Mouse (Mus musculus) heart, postnatal 0 days (tissue): ENCODE data around the gene Aplnr. TPM values are rescaled to one million over a fixed set of nuclear protein-coding genes. Genes with fewer than 3 reads are reported as not detected.

ENCODE experiments used
- ATAC-seq: fragments of 200-750 bp; cut with Nextera tagmentation; 2 replicates; pipeline ENCODE4 v1.8.0; 2017; ENCODE audit warnings: low read depth, moderate number of reproducible peaks, moderate library complexity; ENCODE audit not compliant: insufficient read depth
- DNase-seq: peaks from one replicate; pipeline ENCODE4 v3.0.0-alpha.2; 2016; ENCODE audit warnings: low spot score
- H3K27ac ChIP-seq: fragments of 300-500 bp; sonication (generic); 2 replicates; pipeline ENCODE4 v1.5.1; 2014; ENCODE audit warnings: low read depth, mild to moderate bottlenecking
- H3K27me3 ChIP-seq: fragments of 300-500 bp; sonication (generic); 2 replicates; pipeline ENCODE4 v1.6.1; 2014; ENCODE audit warnings: low read length, mixed read lengths; ENCODE audit not compliant: control insufficient read depth, insufficient read depth
- H3K36me3 ChIP-seq: fragments of 300-500 bp; sonication (generic); replicated peaks from 2 replicates; pipeline ENCODE4 v1.6.1; 2014; ENCODE audit warnings: low read length, mixed read lengths; ENCODE audit not compliant: control insufficient read depth, insufficient read depth
- H3K4me1 ChIP-seq: fragments of 300-500 bp; sonication (generic); 2 replicates; pipeline ENCODE4 v1.6.1; 2014; ENCODE audit warnings: antibody characterized with exemption; ENCODE audit not compliant: control insufficient read depth, insufficient read depth
- H3K4me2 ChIP-seq: fragments of 300-500 bp; sonication (generic); 2 replicates; pipeline ENCODE4 v1.6.1; 2014; ENCODE audit warnings: low read depth, mild to moderate bottlenecking, low read length, moderate library complexity
- H3K4me3 ChIP-seq: fragments of 300-500 bp; sonication (generic); 2 replicates; pipeline ENCODE4 v1.5.1; 2014; ENCODE audit warnings: low read depth, low read length
- H3K9ac ChIP-seq: fragments of 300-500 bp; sonication (generic); replicated peaks from 2 replicates; pipeline ENCODE4 v1.6.1; 2014; ENCODE audit warnings: low read depth, low read length, mixed read lengths
- H3K9me3 ChIP-seq: fragments of 300-500 bp; sonication (generic); replicated peaks from 2 replicates; pipeline ENCODE4 v1.6.1; 2016; ENCODE audit warnings: low read length; ENCODE audit not compliant: control insufficient read depth
- CTCF ChIP-seq: IDR thresholded peaks from 2 replicates; pipeline ENCODE4 v1.5.1; 2016; ENCODE audit warnings: antibody characterized with exemption, control low read depth, low read depth
- EP300 ChIP-seq: IDR thresholded peaks from 2 replicates; pipeline ENCODE4 v1.6.1; 2016; ENCODE audit warnings: antibody characterized with exemption, low read depth
- WGBS: fragments of 180-500 bp; shearing (Covaris S2); extraction: QIAGEN DNeasy Blood & Tissue Kit; methylation state at CpG from one replicate; pipeline ENCODE4 v1.1.7; 2014; 5-methylcytosine and 5-hydroxymethylcytosine counted together
- polyA plus RNA-seq: library from polyadenylated mRNA; unstranded; fragments of >200 nt; fragmentation: Nextera tagmentation; extraction: Ambion mirVana; gene quantifications from 2 replicates; pipeline ENCODE4 v1.2.1, GENCODE M21; 2015
- total RNA-seq: library from RNA; depleted of rRNA; stranded (reverse); fragments of >200 nt; gene quantifications from 2 replicates; pipeline ENCODE4 v1.2.3, GENCODE M21; 2014; ENCODE audit warnings: low replicate concordance; rRNA removed

The Aplnr gene
- total RNA-seq (39.5 and 47.7 TPM in 2 replicates), polyA plus RNA-seq (54.0 and 59.0 TPM in 2 replicates)

DNA sequence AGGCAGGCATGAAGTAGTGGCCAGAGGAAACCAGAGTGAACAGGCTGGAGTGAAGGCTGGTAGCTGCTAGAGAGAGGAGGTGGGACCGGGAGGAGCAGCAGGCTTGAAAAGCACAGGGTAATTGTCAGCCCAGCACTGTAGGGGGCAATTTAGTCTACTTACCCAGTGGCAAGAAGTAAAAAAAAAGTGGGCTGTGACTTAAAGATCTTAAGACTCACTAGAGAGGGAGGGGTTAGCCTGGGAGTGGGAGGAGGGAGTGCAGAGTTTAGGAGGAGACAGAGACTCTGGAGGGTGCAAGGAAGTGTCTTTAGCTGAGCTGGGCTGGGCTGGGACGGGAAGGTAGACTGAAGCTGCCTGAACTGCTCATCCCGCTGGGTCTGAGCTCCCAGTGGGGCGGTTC, at the start of gene Aplnr:
Gene Aplnr (plus strand): TSS at position 137 of the 400 bp plus-strand sequence.
- H3K27me3 ChIP-seq = no peaks in the 10 kb centered on the region
- H3K9ac ChIP-seq = peak within 1 kb of the TSS; percentile 49
- DNase-seq (no peak), ATAC-seq (peak; percentile 62)
- 36% methylated on average over 4 of the region's 4 CpGs for WGBS
- H3K4me2 ChIP-seq = peak within 1 kb of the TSS; percentile 37
- peak within 1 kb of the TSS; percentile 45 for H3K4me3 ChIP-seq
- peak within 1 kb of the TSS; percentile 56 for H3K27ac ChIP-seq
- no peaks in the 10 kb centered on the region for H3K36me3 ChIP-seq
- no peaks in the 10 kb centered on the region for H3K9me3 ChIP-seq
- TF ChIP-seq EP300 (no peak), CTCF (0 out of 2 replicates have a peak, but pooled peaks have one; percentile 2)
- no peaks in the 10 kb centered on the region for H3K4me1 ChIP-seq

- H3K4me1 ChIP-seq = peaks cover 8% of the 10 kb centered on the region
- H3K27ac ChIP-seq = no peak overlapping the region
- H3K4me2 ChIP-seq = no peak overlapping the region
- WGBS = 45% methylated on average over 11 of the region's 11 CpGs
- H3K4me3 ChIP-seq = no peak overlapping the region
- no peaks in the 10 kb centered on the region for H3K9me3 ChIP-seq
- no peaks in the 10 kb centered on the region for H3K27me3 ChIP-seq
- ATAC-seq (peak; percentile 64), DNase-seq (peak; percentile 39)
- no peak overlapping the region for H3K9ac ChIP-seq
- no peaks in the 10 kb centered on the region for H3K36me3 ChIP-seq
- no peak for TF ChIP-seq CTCF
- TF ChIP-seq EP300 = no peak
Observed at GRCm38 (mm10) chr2:85088716-85089646, 47.0 kb upstream of the Aplnr start.

DNA sequence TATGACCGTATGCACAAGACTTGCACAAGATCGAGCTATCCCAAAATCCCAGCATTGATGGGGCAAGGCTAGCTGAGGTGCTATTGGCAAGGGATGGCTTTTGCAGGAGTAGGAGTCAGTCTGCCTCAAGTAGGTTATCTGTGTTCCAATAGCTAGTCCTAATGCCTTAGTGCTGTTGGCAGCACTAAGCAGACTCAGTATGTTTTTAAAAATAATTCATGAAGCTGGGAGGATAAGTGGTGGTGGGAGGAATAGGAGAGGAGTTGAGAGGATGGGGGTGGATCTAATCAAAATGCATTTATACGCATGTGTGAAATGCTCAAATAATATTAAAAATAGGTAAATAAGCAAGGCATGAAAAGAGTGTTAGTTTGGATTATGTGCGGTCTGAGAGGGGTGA, 44.7 kb upstream of the Aplnr start:
- Histone ChIP-seq H3K27ac (no peak overlapping the region), H3K4me1 (peaks cover 8% of the 10 kb centered on the region), H3K9ac (no peak overlapping the region), H3K4me2 (no peak overlapping the region), H3K9me3 (no peaks in the 10 kb centered on the region), H3K4me3 (no peak overlapping the region), H3K36me3 (no peaks in the 10 kb centered on the region), H3K27me3 (no peaks in the 10 kb centered on the region)
- DNase-seq (no peak), ATAC-seq (no peak)
- whole genome bisulfite sequencing = 88% methylated on average over 4 of the region's 4 CpGs
- TF ChIP-seq CTCF = no peak
- TF ChIP-seq EP300 = no peak

GRCm38 (mm10) chr2:85093376-85093775, 42.6 kb upstream of the Aplnr start:
- Histone ChIP-seq H3K27ac (no peak overlapping the region), H3K9me3 (no peaks in the 10 kb centered on the region), H3K4me2 (no peak overlapping the region), H3K4me3 (no peak overlapping the region), H3K4me1 (peaks cover 8% of the 10 kb centered on the region), H3K27me3 (no peaks in the 10 kb centered on the region), H3K36me3 (no peaks in the 10 kb centered on the region), H3K9ac (no peak overlapping the region)
- DNase-seq = no peak
- no peak for ATAC-seq
- WGBS = 94% methylated on average over 1 of the region's 1 CpGs
- no peak for TF ChIP-seq EP300
- TF ChIP-seq CTCF = no peak

DNA sequence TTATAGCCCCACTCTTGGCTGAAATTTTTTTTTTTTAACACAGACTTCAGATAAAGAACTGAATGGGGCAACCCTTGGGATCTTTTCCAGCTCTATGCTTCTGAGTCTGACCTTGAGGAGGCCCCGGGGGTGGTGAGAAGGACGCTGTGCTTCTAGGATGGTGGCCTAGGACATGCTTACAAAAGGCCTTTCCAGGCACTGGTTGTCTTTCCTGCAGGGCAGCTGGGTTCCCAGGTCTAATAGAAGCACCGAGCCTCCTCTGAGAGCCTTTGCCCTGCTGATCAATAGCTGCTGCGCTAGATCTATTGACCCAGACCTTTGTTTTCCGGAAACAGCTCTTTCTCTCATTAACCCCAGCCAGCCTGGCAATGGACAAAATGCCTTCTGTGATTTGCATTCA, 40.1 kb upstream of the Aplnr start:
- ATAC-seq (no peak), DNase-seq (no peak)
- H3K27ac ChIP-seq = no peak overlapping the region
- no peaks in the 10 kb centered on the region for H3K36me3 ChIP-seq
- H3K4me3 ChIP-seq = no peak overlapping the region
- no peak overlapping the region for H3K9ac ChIP-seq
- TF ChIP-seq CTCF = no peak
- TF ChIP-seq EP300 = no peak
- peaks cover under 1% of the 10 kb centered on the region; the same call in 1 of the 2 replicates for H3K9me3 ChIP-seq
- 59% methylated on average over 5 of the region's 5 CpGs for WGBS
- no peaks in the 10 kb centered on the region for H3K27me3 ChIP-seq
- no peak overlapping the region for H3K4me2 ChIP-seq
- H3K4me1 ChIP-seq = no peaks in the 10 kb centered on the region
